9 mouse cellular contexts compared by ENCODE assay signal in genomic region chr11:76739125-76739524, GRCm38 (mm10). TPM values are rescaled to one million over a fixed set of nuclear protein-coding genes. Genes with fewer than 3 reads are reported as not detected.
DNase-seq lines count a peak whose midpoint lies in the region; ATAC-seq lines count a peak whose summit lies in the region.
"Had no signal": no experiment of that assay in that cellular context is flagged by ENCODE, and none has a peak within 500 bp of the region (broad histone marks: within the 10 kb centered on the region; RNA-seq: fewer than 3 reads in every experiment).

No protein-coding gene starts in this region.

- ATAC-seq in midbrain, embryonic 14.5 days (ENCODE audit: low FRiP score, low TSS enrichment): no peak
- ATAC-seq in midbrain, embryonic 16.5 days: no peak
- no peak for ATAC-seq in embryonic facial prominence, embryonic 14.5 days (ENCODE audit: low read depth)
- no peak for ATAC-seq in megakaryocyte, adult 5-6 weeks (ENCODE audit: poor library complexity, severe bottlenecking)

- H3K27ac ChIP-seq in midbrain, embryonic 14.5 days (replicated peaks; ENCODE audit: low read depth, low read length): no peak overlapping the region
- H3K27ac ChIP-seq in midbrain, embryonic 16.5 days (ENCODE audit: low read length): no peak overlapping the region
- no peak overlapping the region for H3K27ac ChIP-seq in embryonic facial prominence, embryonic 14.5 days (replicated peaks; ENCODE audit: low read depth, low read length)
- H3K27ac ChIP-seq: neural tube, embryonic 13.5 days had no signal

- DNase-seq in embryo, embryonic 10 days (ENCODE audit: low spot score): peak; percentile 48
- DNase-seq in embryo, embryonic 9.5 days (ENCODE audit: extremely low spot score): no peak
- DNase-seq in midbrain, embryonic 14.5 days: peak; percentile 50
- DNase-seq in embryonic facial prominence, embryonic 14.5 days (ENCODE audit: low spot score): peak; percentile 9
- DNase-seq in thymus, postnatal 14 days: peak; percentile 51
- DNase-seq in cerebellum, adult 9-10 months: no peak

- H3K36me3 ChIP-seq in midbrain, embryonic 14.5 days (ENCODE audit: control insufficient read depth, insufficient read depth, low read length): peaks cover 35% of the 10 kb centered on the region
- H3K36me3 ChIP-seq in midbrain, embryonic 16.5 days (ENCODE audit: control insufficient read depth, insufficient read depth, low read length): peaks cover 8% of the 10 kb centered on the region; the same call in 1 of the 2 replicates
- H3K36me3 ChIP-seq in embryonic facial prominence, embryonic 14.5 days (ENCODE audit: control insufficient read depth, insufficient read depth, low read length): peaks cover 54% of the 10 kb centered on the region

- WGBS in midbrain, embryonic 14.5 days: 70% methylated on average over 6 of the region's 6 CpGs
- 67% methylated on average over 6 of the region's 6 CpGs for WGBS in midbrain, embryonic 16.5 days
- WGBS in embryonic facial prominence, embryonic 14.5 days: 78% methylated on average over 6 of the region's 6 CpGs

- H3K4me1 ChIP-seq in midbrain, embryonic 14.5 days (ENCODE audit: control insufficient read depth, insufficient read depth, low read length): no peaks in the 10 kb centered on the region
- H3K4me1 ChIP-seq in midbrain, embryonic 16.5 days (ENCODE audit: control insufficient read depth, insufficient read depth, low read length): no peaks in the 10 kb centered on the region
- no peaks in the 10 kb centered on the region for H3K4me1 ChIP-seq in embryonic facial prominence, embryonic 14.5 days (ENCODE audit: control insufficient read depth, insufficient read depth, low read length)

- no peaks in the 10 kb centered on the region for H3K9me3 ChIP-seq in midbrain, embryonic 14.5 days (ENCODE audit: control insufficient read depth, low read length)
- H3K9me3 ChIP-seq in midbrain, embryonic 16.5 days (replicated peaks; ENCODE audit: control insufficient read depth, low read length, poor library complexity, severe bottlenecking): no peaks in the 10 kb centered on the region
- no peaks in the 10 kb centered on the region for H3K9me3 ChIP-seq in embryonic facial prominence, embryonic 14.5 days (ENCODE audit: control insufficient read depth, low read length)
- H3K9me3 ChIP-seq: neural tube, embryonic 13.5 days had no signal

- H3K27me3 ChIP-seq in midbrain, embryonic 14.5 days (ENCODE audit: control insufficient read depth, insufficient read depth, low read length): no peaks in the 10 kb centered on the region
- H3K27me3 ChIP-seq in midbrain, embryonic 16.5 days (ENCODE audit: control insufficient read depth, insufficient read depth, low read depth, low read length): no peaks in the 10 kb centered on the region
- H3K27me3 ChIP-seq in embryonic facial prominence, embryonic 14.5 days (replicated peaks; ENCODE audit: control insufficient read depth, insufficient read depth, low read length): no peaks in the 10 kb centered on the region
- H3K27me3 ChIP-seq: neural tube, embryonic 13.5 days had no signal

- no peak overlapping the region for H3K4me3 ChIP-seq in midbrain, embryonic 14.5 days (replicated peaks; ENCODE audit: low read depth, low read length)
- H3K4me3 ChIP-seq in midbrain, embryonic 16.5 days (ENCODE audit: low read depth, low read length): no peak overlapping the region
- no peak overlapping the region for H3K4me3 ChIP-seq in embryonic facial prominence, embryonic 14.5 days (ENCODE audit: low read depth, low read length)
- H3K4me3 ChIP-seq: neural tube, embryonic 13.5 days had no signal

- H3K9ac ChIP-seq in midbrain, embryonic 14.5 days (replicated peaks; ENCODE audit: low read length): no peak overlapping the region
- no peak overlapping the region for H3K9ac ChIP-seq in midbrain, embryonic 16.5 days (ENCODE audit: low read depth, low read length)
- no peak overlapping the region for H3K9ac ChIP-seq in embryonic facial prominence, embryonic 14.5 days (ENCODE audit: low read depth, low read length)
- H3K9ac ChIP-seq: neural tube, embryonic 13.5 days had no signal

- no peak overlapping the region for H3K4me2 ChIP-seq in midbrain, embryonic 14.5 days (ENCODE audit: low read length)
- no peak overlapping the region for H3K4me2 ChIP-seq in midbrain, embryonic 16.5 days (ENCODE audit: low read length)
- H3K4me2 ChIP-seq in embryonic facial prominence, embryonic 14.5 days (ENCODE audit: low read depth, low read length): no peak overlapping the region
- H3K4me2 ChIP-seq: neural tube, embryonic 13.5 days had no signal

RNA-seq across cellular contexts. Expression of gene Gosr1, which starts 24.3 kb away (rescaled TPM):
- polyA plus RNA-seq in midbrain, embryonic 14.5 days (2014; fragmentation: Nextera tagmentation; extraction: Ambion mirVana): 26.2 and 40.8 TPM in 2 replicates
- polyA plus RNA-seq in midbrain, embryonic 16.5 days (2015; fragmentation: Nextera tagmentation; extraction: Ambion mirVana): 26.4 and 28.3 TPM in 2 replicates
- polyA plus RNA-seq in embryonic facial prominence, embryonic 14.5 days (2014; fragmentation: Nextera tagmentation; extraction: Ambion mirVana): 36.1 and 39.6 TPM in 2 replicates
- total RNA-seq in megakaryocyte, adult 5-6 weeks (2015): 19.1 and 19.2 TPM in 2 replicates
- total RNA-seq in megakaryocyte, adult 5-6 weeks (2017): 78.0 and 81.5 TPM in 2 replicates

RNA-seq across cellular contexts. Expression of gene Trarg1, which starts 59.5 kb away (rescaled TPM):
- 0.11 and 0.26 TPM in 2 replicates for polyA plus RNA-seq in midbrain, embryonic 14.5 days (2014; fragmentation: Nextera tagmentation; extraction: Ambion mirVana)
- 0.21 and 0.24 TPM in 2 replicates for polyA plus RNA-seq in midbrain, embryonic 16.5 days (2015; fragmentation: Nextera tagmentation; extraction: Ambion mirVana)
- polyA plus RNA-seq in embryonic facial prominence, embryonic 14.5 days (2014; fragmentation: Nextera tagmentation; extraction: Ambion mirVana): 2.5 and 3.9 TPM in 2 replicates
- total RNA-seq in megakaryocyte, adult 5-6 weeks (2015): not detected in 2 replicates
- total RNA-seq in megakaryocyte, adult 5-6 weeks (2017): not detected in 2 replicates

Comparison
In these comparisons a context has a peak if more than half of its experiments do, and no peak if none do; other contexts are left out.
1. DNase-seq: peak in embryo, embryonic 10 days (single experiment), midbrain, embryonic 14.5 days (single experiment), embryonic facial prominence, embryonic 14.5 days (single experiment) and thymus, postnatal 14 days (single experiment); none in embryo, embryonic 9.5 days (single experiment) and cerebellum, adult 9-10 months (single experiment).